Mouse (Mus musculus) E14TG2a.4 (cell line): Measurements from ENCODE around the gene Slc35f4.

Source experiments
- CTCF ChIP-seq: conservative IDR thresholded peaks from 2 replicates; pipeline ENCODE4 v1.5.1; 2014; ENCODE audit warnings: low read length
- NANOG ChIP-seq: IDR thresholded peaks from 2 replicates; pipeline ENCODE4 v1.6.1; 2014; ENCODE audit warnings: borderline replicate concordance, low read length, mixed read lengths
- POU5F1 ChIP-seq: IDR thresholded peaks from 2 replicates; pipeline ENCODE4 v1.6.1; 2014; ENCODE audit warnings: low read length, borderline replicate concordance

GRCm38 (mm10) chr14:49290029-49290745 is 235.7 kb downstream of the Slc35f4 start:
- TF ChIP-seq CTCF (no peak), POU5F1 (no peak), NANOG (no peak)
